Mouse (Mus musculus) liver, postnatal 0 days (tissue): ENCODE data around the gene Cab39l.

Experiments used
- CTCF ChIP-seq: sonication (generic); IDR thresholded peaks from 2 replicates; pipeline ENCODE4 v1.5.1; 2016; ENCODE audit warnings: antibody characterized with exemption, low read depth
- EP300 ChIP-seq: IDR thresholded peaks from 2 replicates; pipeline ENCODE4 v1.6.1; 2016; ENCODE audit warnings: antibody characterized with exemption, low read depth, mild to moderate bottlenecking

- TF ChIP-seq CTCF (no peak), EP300 (no peak)
Observed at GRCm38 (mm10) chr14:59543956-59544355, 103.2 kb downstream of the Cab39l start.
